21 mouse cellular contexts compared by ENCODE assay signal in the genomic region with DNA sequence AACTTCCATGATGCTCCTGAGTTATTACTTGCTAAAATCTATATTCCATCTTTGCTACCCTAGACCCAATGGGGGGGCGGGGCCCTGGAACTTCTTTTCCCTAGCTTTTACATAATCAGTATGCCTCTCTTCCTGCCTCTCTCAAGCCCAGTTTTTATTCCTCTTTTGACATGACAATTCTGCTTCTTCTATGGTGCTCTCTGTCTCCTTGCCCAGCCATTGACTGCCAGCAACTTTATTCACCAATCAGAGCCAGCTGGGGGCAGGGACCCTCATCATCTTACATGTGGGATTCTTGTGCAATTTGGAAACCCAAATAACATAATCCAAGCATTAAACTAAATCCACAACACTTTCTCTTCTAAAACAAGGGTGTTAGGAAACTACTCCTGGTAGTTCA. TPM values are rescaled to one million over a fixed set of nuclear protein-coding genes. Genes with fewer than 3 reads are reported as not detected.
DNase-seq lines count a peak whose midpoint lies in the region; ATAC-seq lines count a peak whose summit lies in the region.
"Had no signal": no experiment of that assay in that cellular context is flagged by ENCODE, and none has a peak within 500 bp of the region (broad histone marks: within the 10 kb centered on the region; RNA-seq: fewer than 3 reads in every experiment).

No protein-coding gene starts in this region.

- no peaks in the 10 kb centered on the region for H3K4me1 ChIP-seq in kidney, embryonic 14.5 days (ENCODE audit: control insufficient read depth, insufficient read depth, low read length)

- no peaks in the 10 kb centered on the region for H3K36me3 ChIP-seq in kidney, embryonic 14.5 days (ENCODE audit: control insufficient read depth, insufficient read depth, low read length)
- H3K36me3 ChIP-seq: G1E had no signal

- peak; percentile 94 for ATAC-seq in granulocyte monocyte progenitor cell, adult 5-6 weeks (replicated peaks; ENCODE audit: poor library complexity, severe bottlenecking)
- ATAC-seq in megakaryocyte, adult 5-6 weeks (ENCODE audit: poor library complexity, severe bottlenecking): peak; percentile 28; the same call in 1 of the 2 replicates
- ATAC-seq in megakaryocyte progenitor cell, adult 5-6 weeks (replicated peaks; ENCODE audit: poor library complexity): 0 out of 2 replicates have a peak, but pooled peaks have one; percentile 15
- no peak for ATAC-seq in kidney, embryonic 14.5 days (ENCODE audit: low FRiP score, low TSS enrichment)
- ATAC-seq: activated CD4-positive, CD25-positive, alpha-beta regulatory T cell, adult 4 months; CD4-positive, CD25-positive, alpha-beta regulatory T cell, adult 4 months; Patski had no signal

- H3K27ac ChIP-seq in kidney, embryonic 14.5 days (ENCODE audit: low read depth, low read length): no peak overlapping the region

- H3K4me3 ChIP-seq in kidney, embryonic 14.5 days (ENCODE audit: low read length): no peak overlapping the region

- no peak overlapping the region for H3K9ac ChIP-seq in kidney, embryonic 14.5 days (ENCODE audit: low read depth, low read length)

- DNase-seq in frontal cortex, postnatal 36 days (ENCODE audit: low spot score in 2 of 2): no peak
- no peak for DNase-seq in gastrocnemius, adult 8-10 months (ENCODE audit: low spot score in 2 of 2)
- DNase-seq: adrenal gland, adult 2 months; adrenal gland, adult 8-10 months; adrenal gland, postnatal 10 days; adrenal gland, postnatal 14 days; adrenal gland, postnatal 25 days; adrenal gland, postnatal 36 days; B cell, adult 2 months; cerebellum, adult 11 months; cerebellum, adult 11-12 months; cerebellum, adult 18-20 months had no signal

- no peak overlapping the region for H3K4me2 ChIP-seq in kidney, embryonic 14.5 days (replicated peaks; ENCODE audit: low read depth, low read length)

- H3K9me3 ChIP-seq in kidney, embryonic 14.5 days (ENCODE audit: control insufficient read depth, low read length): no peaks in the 10 kb centered on the region
- H3K9me3 ChIP-seq: G1E had no signal

- WGBS in kidney, embryonic 14.5 days: 90% methylated on average over 1 of the region's 1 CpGs

- H3K27me3 ChIP-seq in kidney, embryonic 14.5 days (ENCODE audit: control insufficient read depth, insufficient read depth, low read length): no peaks in the 10 kb centered on the region
- H3K27me3 ChIP-seq: CH12.LX had no signal

RNA-seq across cellular contexts. Expression of a gene that starts 15.8 kb away (rescaled TPM):
- total RNA-seq in granulocyte monocyte progenitor cell, adult 5-6 weeks (2014; fragmentation: Nextera tagmentation): 39.0 and 72.4 TPM in 2 replicates
- total RNA-seq in granulocyte monocyte progenitor cell, adult 5-6 weeks (2017): 28.9 and 68.4 TPM in 2 replicates
- total RNA-seq in megakaryocyte, adult 5-6 weeks (2015): 18.9 and 35.4 TPM in 2 replicates
- total RNA-seq in megakaryocyte, adult 5-6 weeks (2017): 26.6 and 85.3 TPM in 2 replicates
- 26.8 and 45.0 TPM in 2 replicates for total RNA-seq in megakaryocyte progenitor cell, adult 5-6 weeks (2015)
- total RNA-seq in megakaryocyte progenitor cell, adult 5-6 weeks (2017): 66.4 and 152 TPM in 2 replicates
- polyA plus RNA-seq in kidney, embryonic 14.5 days (2014; fragmentation: Nextera tagmentation; extraction: Ambion mirVana): 28.8 and 29.3 TPM in 2 replicates
- 1 to 10 TPM; 4.6 to 10.0 (median 8.4) TPM for total RNA-seq in gastrocnemius, adult 8-10 months (2022)

RNA-seq across cellular contexts. Expression of a gene that starts 18.9 kb away (rescaled TPM):
- total RNA-seq in granulocyte monocyte progenitor cell, adult 5-6 weeks (2014; fragmentation: Nextera tagmentation): 9.5 and 11.3 TPM in 2 replicates
- total RNA-seq in granulocyte monocyte progenitor cell, adult 5-6 weeks (2017): 9.4 and 11.4 TPM in 2 replicates
- 5.3 and 12.1 TPM in 2 replicates for total RNA-seq in megakaryocyte, adult 5-6 weeks (2015)
- 10.6 TPM in 2 replicates for total RNA-seq in megakaryocyte, adult 5-6 weeks (2017)
- total RNA-seq in megakaryocyte progenitor cell, adult 5-6 weeks (2015): 9.9 and 18.3 TPM in 2 replicates
- total RNA-seq in megakaryocyte progenitor cell, adult 5-6 weeks (2017): 12.0 and 16.8 TPM in 2 replicates
- 12.3 and 14.1 TPM in 2 replicates for polyA plus RNA-seq in kidney, embryonic 14.5 days (2014; fragmentation: Nextera tagmentation; extraction: Ambion mirVana)
- 10 to 100 TPM in 1 of 4 experiments, 1 to 10 TPM in 3; 6.7 to 10.5 (median 7.5) TPM for total RNA-seq in gastrocnemius, adult 8-10 months (2022)

RNA-seq across cellular contexts. Expression of a gene that starts 19.0 kb away (rescaled TPM):
- 10.5 and 13.9 TPM in 2 replicates for total RNA-seq in granulocyte monocyte progenitor cell, adult 5-6 weeks (2014; fragmentation: Nextera tagmentation)
- total RNA-seq in granulocyte monocyte progenitor cell, adult 5-6 weeks (2017): 14.7 and 20.5 TPM in 2 replicates
- total RNA-seq in megakaryocyte, adult 5-6 weeks (2015): 9.1 and 17.9 TPM in 2 replicates
- total RNA-seq in megakaryocyte, adult 5-6 weeks (2017): 12.2 and 15.9 TPM in 2 replicates
- 9.8 and 14.1 TPM in 2 replicates for total RNA-seq in megakaryocyte progenitor cell, adult 5-6 weeks (2015)
- total RNA-seq in megakaryocyte progenitor cell, adult 5-6 weeks (2017): 17.7 and 21.5 TPM in 2 replicates
- 12.6 and 20.6 TPM in 2 replicates for polyA plus RNA-seq in kidney, embryonic 14.5 days (2014; fragmentation: Nextera tagmentation; extraction: Ambion mirVana)
- 100 to 1,000 TPM; 186 to 243 (median 221) TPM for total RNA-seq in gastrocnemius, adult 8-10 months (2022)

Comparison
In these comparisons a context has a peak if more than half of its experiments do, and no peak if none do; other contexts are left out.
1. RNA of a gene that starts 19.0 kb away (total RNA-seq): 186 to 243 TPM in gastrocnemius, adult 8-10 months; 9.8 to 21.5 TPM in megakaryocyte progenitor cell, adult 5-6 weeks, 10.5 to 20.5 TPM in granulocyte monocyte progenitor cell, adult 5-6 weeks and 9.1 to 17.9 TPM in megakaryocyte, adult 5-6 weeks; every median in the first group is over 4 times any median in the second.